Mouse (Mus musculus) spleen, postnatal 4 days (tissue): ENCODE measurements around the gene Icam2.

Experiments used
- DNase-seq, 2 experiments: peaks; one replicate each; pipeline ENCODE4 v3.0.0; 2022; ENCODE audit warnings: low spot score in 2 of 2

Icam2 gene

GRCm38 (mm10) chr11:106391546-106392188 is 3.8 kb upstream of the Icam2 start:
- peak; percentile 72 to 85 for DNase-seq

- no peak for DNase-seq
Measured at GRCm38 (mm10) chr11:106390757-106391156, 2.9 kb upstream of the Icam2 start.

GRCm38 (mm10) chr11:106389611-106390010 is 1.7 kb upstream of the Icam2 start:
- no peak for DNase-seq

GRCm38 (mm10) chr11:106387020-106387419 is 855 bp downstream of the Icam2 start:
- DNase-seq: no peak

- no peak for DNase-seq
Measured at GRCm38 (mm10) chr11:106386409-106386808, 1.5 kb downstream of the Icam2 start.

- DNase-seq: no peak
Measured at GRCm38 (mm10) chr11:106383051-106383790, 4.7 kb downstream of the Icam2 start.

- DNase-seq: no peak
Measured at GRCm38 (mm10) chr11:106382424-106382823, 5.5 kb downstream of the Icam2 start.

- DNase-seq: no peak
Measured at GRCm38 (mm10) chr11:106381883-106382282, 6.0 kb downstream of the Icam2 start.

- DNase-seq: no peak
Measured at GRCm38 (mm10) chr11:106381011-106381410, 6.9 kb downstream of the Icam2 start.

GRCm38 (mm10) chr11:106374979-106375378 is 12.9 kb downstream of the Icam2 start:
- DNase-seq: no peak

GRCm38 (mm10) chr11:106374559-106374958 is 13.3 kb downstream of the Icam2 start:
- DNase-seq: no peak

- no peak for DNase-seq
Measured at GRCm38 (mm10) chr11:106373998-106374397, 13.9 kb downstream of the Icam2 start.

GRCm38 (mm10) chr11:106366316-106366715 is 21.6 kb downstream of the Icam2 start:
- DNase-seq: peak; percentile 76 to 91

- DNase-seq: no peak
Measured at GRCm38 (mm10) chr11:106365366-106365765, 22.5 kb downstream of the Icam2 start, which contains the start of gene Prr29. Gene Prr29 (plus strand): TSS chr11:106365472.

- DNase-seq: no peak
Measured at GRCm38 (mm10) chr11:106364712-106365111, 23.2 kb downstream of the Icam2 start.

GRCm38 (mm10) chr11:106359350-106359749 is 28.5 kb downstream of the Icam2 start:
- no peak for DNase-seq

GRCm38 (mm10) chr11:106355382-106356128 is 32.3 kb downstream of the Icam2 start:
- no peak for DNase-seq

- DNase-seq: no peak
Measured at GRCm38 (mm10) chr11:106354181-106354580, 33.7 kb downstream of the Icam2 start.

- DNase-seq: no peak
Measured at GRCm38 (mm10) chr11:106353188-106353587, 34.7 kb downstream of the Icam2 start, which contains the start of gene Scn4a. Gene Scn4a (minus strand): TSS chr11:106353288.

GRCm38 (mm10) chr11:106351941-106352340 is 35.9 kb downstream of the Icam2 start:
- DNase-seq: no peak

- no peak for DNase-seq
Measured at GRCm38 (mm10) chr11:106351253-106351652, 36.6 kb downstream of the Icam2 start.

GRCm38 (mm10) chr11:106350853-106351252 is 37.0 kb downstream of the Icam2 start:
- DNase-seq: no peak
